Mouse (Mus musculus) midbrain, embryonic 15.5 days (tissue): ENCODE measurements around the gene Fads2. TPM values are rescaled to one million over a fixed set of nuclear protein-coding genes. Genes with fewer than 3 reads are reported as not detected.
"Not testable (repeated sequence)": the region's sequence is repeated elsewhere in the genome, so short reads cannot be mapped to it uniquely, and the experiment has no call there.

Experiments
- ATAC-seq: fragments of 200-750 bp; cut with Nextera tagmentation; replicated peaks from 2 replicates; pipeline ENCODE4 v1.8.0; 2017; ENCODE audit warnings: moderate TSS enrichment
- H3K27ac ChIP-seq: fragments of 300-500 bp; sonication (generic); 2 replicates; pipeline ENCODE4 v1.5.1; 2015; ENCODE audit warnings: mild to moderate bottlenecking, inconsistent platforms
- H3K27me3 ChIP-seq: fragments of 300-500 bp; sonication (generic); replicated peaks from 2 replicates; pipeline ENCODE4 v1.6.1; 2015; ENCODE audit warnings: inconsistent platforms
- H3K36me3 ChIP-seq: fragments of 300-500 bp; sonication (generic); replicated peaks from 2 replicates; pipeline ENCODE4 v1.6.1; 2015; ENCODE audit warnings: inconsistent platforms
- H3K4me1 ChIP-seq: fragments of 300-500 bp; sonication (generic); 2 replicates; pipeline ENCODE4 v1.6.1; 2015; ENCODE audit warnings: inconsistent platforms
- H3K4me2 ChIP-seq: fragments of 300-500 bp; sonication (generic); 2 replicates; pipeline ENCODE4 v1.6.1; 2015; ENCODE audit warnings: inconsistent platforms, mild to moderate bottlenecking, moderate library complexity
- H3K4me3 ChIP-seq: fragments of 300-500 bp; sonication (generic); 2 replicates; pipeline ENCODE4 v1.5.1; 2015; ENCODE audit warnings: mild to moderate bottlenecking, inconsistent platforms
- H3K9ac ChIP-seq: fragments of 300-500 bp; sonication (generic); 2 replicates; pipeline ENCODE4 v1.6.1; 2015; ENCODE audit warnings: mild to moderate bottlenecking, inconsistent platforms
- H3K9me3 ChIP-seq: fragments of 300-500 bp; sonication (generic); 2 replicates; pipeline ENCODE4 v1.6.1; 2016; ENCODE audit warnings: inconsistent platforms
- WGBS: fragments of 180-500 bp; shearing (Covaris S2); methylation state at CpG from one replicate; pipeline ENCODE4 v1.1.7; 2015; ENCODE audit warnings: mixed read lengths; 5-methylcytosine and 5-hydroxymethylcytosine counted together
- polyA plus RNA-seq: library from polyadenylated mRNA; unstranded; fragments of >200 nt; fragmentation: Nextera tagmentation; extraction: Ambion mirVana; gene quantifications from 2 replicates; pipeline ENCODE4 v1.2.1, GENCODE M21; 2015

Fads2 gene
- polyA plus RNA-seq, result 215 and 222 TPM in 2 replicates

GRCm38 (mm10) chr19:10101341-10102053 lies at the start of gene Fads2:
Gene Fads2 (minus strand): TSS chr19:10101746.
- WGBS, result under 1% methylated on average over 53 of the region's 57 CpGs
- peak; percentile 96 for ATAC-seq
- H3K36me3 ChIP-seq, result no peaks in the 10 kb centered on the region
- H3K9ac ChIP-seq, result peak within 1 kb of the TSS; percentile 77
- H3K4me3 ChIP-seq, result peak within 1 kb of the TSS; percentile 73
- peak within 1 kb of the TSS; percentile 95 for H3K27ac ChIP-seq
- no peaks in the 10 kb centered on the region for H3K9me3 ChIP-seq
- H3K4me2 ChIP-seq, result peak within 1 kb of the TSS; percentile 78
- H3K27me3 ChIP-seq, result no peaks in the 10 kb centered on the region
- H3K4me1 ChIP-seq, result peaks cover 47% of the 10 kb centered on the region

DNA sequence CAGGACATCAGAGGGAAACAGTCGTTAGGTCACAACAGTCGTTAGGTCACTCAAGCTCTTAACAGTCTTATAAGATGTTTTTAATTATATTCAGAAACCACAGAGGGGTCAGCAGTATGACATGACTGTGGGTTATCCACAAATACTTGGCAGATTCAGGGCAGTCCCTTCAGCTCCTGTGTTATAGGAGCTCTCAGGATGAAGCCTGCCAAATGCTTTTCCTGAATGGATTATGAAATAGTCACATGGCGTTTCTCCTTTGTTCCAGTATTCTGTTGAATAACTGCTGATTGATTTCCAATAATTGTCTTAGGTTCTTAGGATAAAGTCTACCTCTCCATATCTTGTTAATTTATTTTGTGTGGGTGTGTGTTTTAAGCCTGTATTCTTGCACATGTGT lies 47.6 kb upstream of the Fads2 start:
- no peak for ATAC-seq
- Histone ChIP-seq H3K9me3 (no peaks in the 10 kb centered on the region), H3K4me2 (no peak overlapping the region), H3K36me3 (no peaks in the 10 kb centered on the region), H3K4me3 (no peak overlapping the region), H3K27ac (no peak overlapping the region), H3K9ac (no peak overlapping the region), H3K4me1 (no peaks in the 10 kb centered on the region), H3K27me3 (no peaks in the 10 kb centered on the region)
- WGBS, result 65% methylated on average over 3 of the region's 3 CpGs

GRCm38 (mm10) chr19:10148555-10148954 lies 47.0 kb upstream of the Fads2 start:
- no peak overlapping the region for H3K27ac ChIP-seq
- no peaks in the 10 kb centered on the region for H3K9me3 ChIP-seq
- H3K4me2 ChIP-seq, result no peak overlapping the region
- no peaks in the 10 kb centered on the region for H3K27me3 ChIP-seq
- no peak for ATAC-seq
- H3K9ac ChIP-seq, result no peak overlapping the region
- H3K4me3 ChIP-seq, result no peak overlapping the region
- no peaks in the 10 kb centered on the region for H3K36me3 ChIP-seq
- WGBS, result 80% methylated on average over 6 of the region's 6 CpGs
- H3K4me1 ChIP-seq, result no peaks in the 10 kb centered on the region

GRCm38 (mm10) chr19:10144464-10144863 lies 42.9 kb upstream of the Fads2 start:
- no peak overlapping the region for H3K27ac ChIP-seq
- H3K9me3 ChIP-seq, result no peaks in the 10 kb centered on the region
- H3K4me2 ChIP-seq, result no peak overlapping the region
- no peaks in the 10 kb centered on the region for H3K4me1 ChIP-seq
- H3K27me3 ChIP-seq, result no peaks in the 10 kb centered on the region
- WGBS, result 52% methylated on average over 4 of the region's 4 CpGs
- H3K9ac ChIP-seq, result no peak overlapping the region
- H3K4me3 ChIP-seq, result no peak overlapping the region
- ATAC-seq, result no peak
- no peaks in the 10 kb centered on the region for H3K36me3 ChIP-seq

- ATAC-seq, result no peak
- Histone ChIP-seq H3K27me3 (no peaks in the 10 kb centered on the region), H3K27ac (no peak overlapping the region), H3K36me3 (no peaks in the 10 kb centered on the region), H3K9me3 (no peaks in the 10 kb centered on the region), H3K9ac (no peak overlapping the region), H3K4me3 (no peak overlapping the region), H3K4me1 (no peaks in the 10 kb centered on the region), H3K4me2 (no peak overlapping the region)
- 19% methylated on average over 2 of the region's 2 CpGs for WGBS
These were observed 42.1 kb upstream of the Fads2 start for GRCm38 (mm10) chr19:10143667-10144066.

DNA sequence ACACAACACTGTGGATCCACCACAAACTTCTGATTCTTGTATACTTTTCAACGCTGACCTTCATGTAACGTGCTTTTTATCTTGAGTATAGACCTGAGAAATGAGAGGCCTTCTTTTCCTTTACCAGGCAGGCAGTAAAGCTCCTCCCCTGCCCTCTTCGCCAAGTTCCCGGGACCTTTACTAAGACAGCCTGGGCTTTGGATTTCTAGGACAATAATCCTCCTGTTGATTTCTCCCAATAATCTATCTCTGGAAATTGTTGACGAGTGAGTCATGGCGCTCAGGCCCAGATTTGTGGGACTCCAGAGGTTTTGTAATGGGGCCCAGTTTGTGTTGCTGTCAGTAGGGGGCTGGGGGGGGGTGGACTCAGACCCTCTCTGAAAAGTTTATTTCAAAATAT lies 38.2 kb upstream of the Fads2 start:
- no peaks in the 10 kb centered on the region for H3K9me3 ChIP-seq
- 82% methylated on average over 6 of the region's 6 CpGs for WGBS

GRCm38 (mm10) chr19:10137423-10137822 lies 35.9 kb upstream of the Fads2 start:
- H3K9me3 ChIP-seq, result no peaks in the 10 kb centered on the region
- H3K4me1 ChIP-seq, result no peaks in the 10 kb centered on the region
- H3K27me3 ChIP-seq, result no peaks in the 10 kb centered on the region
- no peak overlapping the region for H3K9ac ChIP-seq
- no peak overlapping the region for H3K4me2 ChIP-seq
- H3K27ac ChIP-seq, result no peak overlapping the region
- no peaks in the 10 kb centered on the region for H3K36me3 ChIP-seq
- no peak overlapping the region for H3K4me3 ChIP-seq
- WGBS, result 82% methylated on average over 5 of the region's 5 CpGs
- ATAC-seq, result no peak

More for the DNA sequence above, 38.2 kb upstream of the Fads2 start:
- H3K36me3 ChIP-seq, result no peaks in the 10 kb centered on the region
- H3K27ac ChIP-seq, result no peak overlapping the region
- no peak overlapping the region for H3K9ac ChIP-seq
- no peak overlapping the region for H3K4me2 ChIP-seq
- H3K4me3 ChIP-seq, result no peak overlapping the region
- no peaks in the 10 kb centered on the region for H3K4me1 ChIP-seq
- H3K27me3 ChIP-seq, result no peaks in the 10 kb centered on the region
- no peak for ATAC-seq

- Histone ChIP-seq H3K9ac (no peak overlapping the region), H3K4me3 (no peak overlapping the region), H3K9me3 (no peaks in the 10 kb centered on the region), H3K36me3 (no peaks in the 10 kb centered on the region), H3K27ac (no peak overlapping the region), H3K4me1 (no peaks in the 10 kb centered on the region), H3K4me2 (no peak overlapping the region), H3K27me3 (no peaks in the 10 kb centered on the region)
- WGBS, result 61% methylated on average over 2 of the region's 2 CpGs
- ATAC-seq, result no peak
These were observed 33.1 kb upstream of the Fads2 start for GRCm38 (mm10) chr19:10134692-10135091.

DNA sequence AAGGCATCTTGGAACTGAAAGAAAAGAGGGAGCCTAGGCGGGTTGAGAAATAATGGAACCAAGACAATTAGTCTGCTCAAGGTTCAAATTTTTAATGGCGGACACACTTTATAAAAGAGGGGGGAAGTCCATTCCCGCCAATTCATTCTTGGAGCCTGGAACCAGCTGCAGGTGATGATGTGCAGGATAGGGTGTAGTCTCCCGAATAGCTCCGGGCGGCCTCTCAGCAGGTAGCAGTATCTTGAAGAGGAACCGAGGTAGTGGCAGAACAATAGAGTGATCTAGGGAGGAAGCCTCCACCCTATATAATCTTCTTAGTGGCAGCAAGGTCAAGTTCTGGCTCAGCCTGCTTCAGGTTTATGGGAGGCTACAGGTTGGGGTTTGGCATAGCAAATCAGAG lies 28.0 kb upstream of the Fads2 start:
- H3K4me2 ChIP-seq, H3K27ac ChIP-seq, H3K27me3 ChIP-seq, H3K4me3 ChIP-seq, ATAC-seq, H3K4me1 ChIP-seq, H3K36me3 ChIP-seq, H3K9ac ChIP-seq, H3K9me3 ChIP-seq: not testable (repeated sequence)
- whole genome bisulfite sequencing, result 67% methylated on average over 7 of the region's 7 CpGs

DNA sequence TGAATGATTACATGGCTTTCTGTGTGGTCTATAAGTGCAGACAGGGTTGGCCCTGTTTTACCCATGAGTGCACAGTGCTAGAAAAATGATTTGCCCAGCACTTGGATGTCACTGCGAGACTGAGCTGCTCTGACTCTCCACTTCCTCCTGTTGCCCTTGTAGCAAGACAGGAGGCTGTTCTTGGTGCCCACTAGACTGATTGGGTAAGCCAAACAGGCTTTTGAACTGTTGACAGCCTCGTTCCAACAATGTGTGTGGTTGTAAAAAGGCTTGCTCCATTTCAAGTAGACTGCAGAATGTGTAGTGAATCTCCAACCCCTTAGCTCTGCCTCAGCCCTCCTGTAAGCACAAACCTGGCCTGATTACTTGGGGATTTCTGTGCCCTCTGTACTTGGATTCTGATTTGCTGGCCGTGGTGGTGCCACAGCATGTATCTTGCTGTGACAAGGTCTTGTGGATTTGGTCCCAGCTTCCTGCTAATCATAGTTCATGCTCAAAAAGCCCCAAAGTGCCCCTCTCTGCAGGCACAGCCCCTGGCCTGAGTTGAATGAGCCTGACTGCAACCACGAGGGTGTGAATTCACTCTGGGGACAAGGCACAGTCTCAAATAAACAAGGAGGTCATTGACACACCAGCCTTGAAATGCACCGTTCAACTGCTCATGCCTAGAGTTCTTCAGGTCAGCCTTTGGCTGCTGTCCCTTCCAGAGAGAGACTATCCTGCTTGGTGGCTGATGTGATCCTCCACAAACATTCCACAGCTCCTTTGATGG lies 25.1 kb upstream of the Fads2 start:
- H3K9ac ChIP-seq, result no peak overlapping the region
- H3K4me1 ChIP-seq, result no peaks in the 10 kb centered on the region
- no peak overlapping the region for H3K4me3 ChIP-seq
- no peak overlapping the region for H3K27ac ChIP-seq
- H3K4me2 ChIP-seq, result no peak overlapping the region
- H3K36me3 ChIP-seq, result no peaks in the 10 kb centered on the region
- H3K27me3 ChIP-seq, result no peaks in the 10 kb centered on the region
- 60% methylated on average over 5 of the region's 5 CpGs for WGBS
- no peak for ATAC-seq
- H3K9me3 ChIP-seq, result no peaks in the 10 kb centered on the region

DNA sequence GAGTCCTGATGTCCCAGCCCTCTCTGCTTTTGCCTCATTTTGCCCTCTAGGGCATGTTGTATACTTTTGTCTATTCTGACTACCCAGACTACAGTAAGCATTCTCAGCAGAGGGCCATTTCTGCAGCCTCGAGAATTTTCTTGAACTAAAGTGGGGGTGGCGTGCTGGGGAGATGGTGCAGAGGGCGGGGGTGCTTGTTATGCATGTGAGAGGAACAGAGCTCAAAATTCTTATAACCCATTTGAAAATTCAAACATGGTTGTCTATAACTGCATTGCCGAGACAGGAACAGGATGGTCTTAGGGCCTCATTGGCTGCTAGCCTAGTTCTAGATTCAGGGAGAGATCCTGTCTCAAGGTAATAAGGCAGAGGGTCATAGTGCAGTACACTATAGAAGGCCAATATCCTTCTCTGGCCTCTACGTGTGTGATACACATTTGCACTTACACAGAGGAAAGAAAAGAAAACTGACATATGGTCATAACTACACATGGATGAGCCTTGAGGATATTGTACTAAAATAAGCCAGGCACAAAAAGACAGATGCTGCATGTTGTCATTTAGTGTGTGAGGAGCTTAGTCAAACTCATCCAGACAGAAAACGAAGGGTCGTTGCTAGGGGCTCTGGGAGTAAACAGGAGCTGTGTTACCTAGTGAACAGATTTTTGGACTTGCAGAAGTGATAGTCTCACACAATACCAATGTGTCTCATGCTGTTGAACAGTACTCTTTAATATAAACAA lies 22.5 kb upstream of the Fads2 start:
- H3K36me3 ChIP-seq, result no peaks in the 10 kb centered on the region
- H3K27ac ChIP-seq, result no peak overlapping the region
- H3K9me3 ChIP-seq, result no peaks in the 10 kb centered on the region
- no peaks in the 10 kb centered on the region for H3K4me1 ChIP-seq
- no peak overlapping the region for H3K4me2 ChIP-seq
- no peak overlapping the region for H3K9ac ChIP-seq
- no peak for ATAC-seq
- 80% methylated on average over 7 of the region's 7 CpGs for WGBS
- no peak overlapping the region for H3K4me3 ChIP-seq
- H3K27me3 ChIP-seq, result no peaks in the 10 kb centered on the region

- Histone ChIP-seq H3K4me1 (no peaks in the 10 kb centered on the region), H3K9me3 (no peaks in the 10 kb centered on the region), H3K27me3 (no peaks in the 10 kb centered on the region), H3K27ac (no peak overlapping the region), H3K9ac (no peak overlapping the region), H3K4me2 (no peak overlapping the region), H3K4me3 (no peak overlapping the region), H3K36me3 (no peaks in the 10 kb centered on the region)
- no peak for ATAC-seq
- 85% methylated on average over 5 of the region's 5 CpGs for WGBS
These were observed 20.6 kb upstream of the Fads2 start for GRCm38 (mm10) chr19:10122021-10122631.
